In the genomic region with DNA sequence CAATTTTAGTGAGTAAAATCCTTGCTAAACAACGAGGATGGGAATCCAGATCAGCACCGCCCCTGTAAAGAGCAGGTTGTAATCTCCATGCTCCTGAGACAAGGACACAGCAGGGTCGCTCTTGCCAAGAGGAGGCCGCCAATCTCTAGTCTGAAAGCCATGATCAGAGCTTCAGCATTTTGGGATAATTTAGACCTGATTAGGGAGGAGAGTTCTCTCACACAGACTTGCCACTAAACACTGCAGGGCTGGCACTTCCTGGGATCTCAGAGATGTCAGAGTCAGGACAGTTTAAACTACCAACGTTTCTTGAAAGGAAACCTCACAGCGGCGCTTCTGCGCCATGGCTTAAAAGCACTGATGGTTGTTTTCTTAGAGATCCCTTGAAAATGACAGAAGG, we compare ENCODE assay signal across 8 mouse cellular contexts. TPM values are rescaled to one million over a fixed set of nuclear protein-coding genes. Genes with fewer than 3 reads are reported as not detected.
DNase-seq lines count a peak whose midpoint lies in the region; ATAC-seq and TF ChIP-seq lines count a peak whose summit lies in the region.

No protein-coding gene starts in this region.

- WGBS in lung, postnatal 0 days = 58% methylated on average over 8 of the region's 8 CpGs
- 56% methylated on average over 8 of the region's 8 CpGs for WGBS in intestine, postnatal 0 days
- 14% methylated on average over 8 of the region's 8 CpGs for WGBS in olfactory bulb, adult 2 months

- H3K27ac ChIP-seq in lung, postnatal 0 days (ENCODE audit: low read length) = peak overlapping the region; percentile 76
- peak overlapping the region; percentile 80; the same call in 1 of the 2 replicates for H3K27ac ChIP-seq in intestine, postnatal 0 days (ENCODE audit: low read depth, low read length)
- peak overlapping the region; percentile 91 for H3K27ac ChIP-seq in olfactory bulb, adult 2 months (ENCODE audit: insufficient read depth, low read depth, low read length)

- TF ChIP-seq CTCF in lung, postnatal 0 days (IDR thresholded peaks at IDR 0.05) = no peak
- no peak for TF ChIP-seq CTCF in intestine, postnatal 0 days (IDR thresholded peaks at IDR 0.05; ENCODE audit: low read depth)
- no peak for TF ChIP-seq CTCF in olfactory bulb, adult 2 months (IDR thresholded peaks at IDR 0.05; ENCODE audit: insufficient read depth, low read depth, low read length)

- no peaks in the 10 kb centered on the region for H3K27me3 ChIP-seq in lung, postnatal 0 days (replicated peaks; ENCODE audit: insufficient read depth, low read length)
- H3K27me3 ChIP-seq in intestine, postnatal 0 days (replicated peaks; ENCODE audit: control insufficient read depth, insufficient read depth, low read length) = no peaks in the 10 kb centered on the region

- TF ChIP-seq EP300 in lung, postnatal 0 days (IDR thresholded peaks at IDR 0.05) = no peak

- H3K4me1 ChIP-seq in lung, postnatal 0 days (ENCODE audit: insufficient read depth, low read depth, low read length) = peaks cover 26% of the 10 kb centered on the region; the same call in 1 of the 2 replicates
- peaks cover 7% of the 10 kb centered on the region for H3K4me1 ChIP-seq in intestine, postnatal 0 days (replicated peaks; ENCODE audit: control insufficient read depth, insufficient read depth, low read length)
- H3K4me1 ChIP-seq in olfactory bulb, adult 2 months (ENCODE audit: control insufficient read depth, insufficient read depth, low read length) = peaks cover 56% of the 10 kb centered on the region

- no peaks in the 10 kb centered on the region for H3K36me3 ChIP-seq in lung, postnatal 0 days (ENCODE audit: insufficient read depth, low read length)
- peaks cover 26% of the 10 kb centered on the region; the same call in 1 of the 2 replicates for H3K36me3 ChIP-seq in intestine, postnatal 0 days (ENCODE audit: control insufficient read depth, insufficient read depth)

- H3K4me3 ChIP-seq in lung, postnatal 0 days (ENCODE audit: low read depth, low read length) = no peak overlapping the region
- no peak overlapping the region for H3K4me3 ChIP-seq in intestine, postnatal 0 days (ENCODE audit: low read depth, low read length)
- no peak overlapping the region for H3K4me3 ChIP-seq in olfactory bulb, adult 2 months (ENCODE audit: insufficient read depth, low read depth, low read length)

- peak; percentile 58 for DNase-seq in adrenal gland, postnatal 14 days
- no peak for DNase-seq in adrenal gland, adult 18-20 months (ENCODE audit: low spot score in 2 of 2)
- DNase-seq in lung, postnatal 0 days (ENCODE audit: low spot score) = no peak
- DNase-seq in lung, postnatal 36 days = no peak
- no peak for DNase-seq in left cerebral cortex, postnatal 36 days (ENCODE audit: low spot score in 2 of 2)
- DNase-seq in cerebellum, postnatal 4 days (ENCODE audit: low spot score in 2 of 2) = no peak

- no peak overlapping the region for H3K9ac ChIP-seq in lung, postnatal 0 days (replicated peaks; ENCODE audit: low read depth)
- H3K9ac ChIP-seq in intestine, postnatal 0 days (ENCODE audit: low read depth, low read length) = no peak overlapping the region

- ATAC-seq in lung, postnatal 0 days = no peak
- no peak for ATAC-seq in intestine, postnatal 0 days

- H3K4me2 ChIP-seq in lung, postnatal 0 days (replicated peaks; ENCODE audit: low read depth, low read length) = no peak overlapping the region
- no peak overlapping the region for H3K4me2 ChIP-seq in intestine, postnatal 0 days (replicated peaks; ENCODE audit: low read depth)

- intact Hi-C loops in left cerebral cortex, postnatal 36 days (cut with DNase I) = no loop called here

- H3K9me3 ChIP-seq in lung, postnatal 0 days (ENCODE audit: low read length) = no peaks in the 10 kb centered on the region
- H3K9me3 ChIP-seq in intestine, postnatal 0 days (ENCODE audit: control insufficient read depth) = no peaks in the 10 kb centered on the region

- no peak for TF ChIP-seq POLR2A in olfactory bulb, adult 2 months (IDR thresholded peaks at IDR 0.05; ENCODE audit: insufficient read depth, low read depth, low read length)

RNA-seq across cellular contexts. Expression of gene Zmynd8, which starts 32.4 kb away (rescaled TPM):
- total RNA-seq in adrenal gland, postnatal 14 days (2021) = 45.8 and 59.2 TPM in 2 replicates
- 10 to 100 TPM; 45.8 to 48.8 TPM for total RNA-seq in adrenal gland, adult 18-20 months (2021)
- 30.7 and 32.1 TPM in 2 replicates for polyA plus RNA-seq in lung, postnatal 0 days (2015; fragmentation: Nextera tagmentation; extraction: Ambion mirVana)
- polyA plus RNA-seq in intestine, postnatal 0 days (2015; fragmentation: Nextera tagmentation; extraction: Ambion mirVana) = 43.5 and 57.7 TPM in 2 replicates
- polyA plus RNA-seq in olfactory bulb, adult 2 months (2012; ENCODE audit: insufficient read depth, insufficient read length, low replicate concordance, missing spikeins) = 440 TPM in 1 of 2 replicates, not detected in the other
- 100 to 1,000 TPM; 119 to 184 TPM for total RNA-seq in left cerebral cortex, postnatal 36 days (2021)
